Comparison of ENCODE assay signal across 25 mouse cellular contexts in genomic region chr1:94054481-94054880, GRCm38 (mm10). TPM values are rescaled to one million over a fixed set of nuclear protein-coding genes. Genes with fewer than 3 reads are reported as not detected.
A peak's percentile ranks its signal among the peaks of the same experiment; 100 is the strongest.
DNase-seq lines count a peak whose midpoint lies in the region; ATAC-seq and TF ChIP-seq lines count a peak whose summit lies in the region.
"Had no signal": no experiment of that assay in that cellular context is flagged by ENCODE, and none has a peak within 500 bp of the region (broad histone marks: within the 10 kb centered on the region; RNA-seq: fewer than 3 reads in every experiment).

No protein-coding gene starts in this region.

- H3K9me3 ChIP-seq in forebrain, postnatal 0 days (ENCODE audit: low read length), result no peaks in the 10 kb centered on the region
- no peaks in the 10 kb centered on the region for H3K9me3 ChIP-seq in forebrain, embryonic 10.5 days
- H3K9me3 ChIP-seq: embryonic facial prominence, embryonic 13.5 days; forebrain, embryonic 12.5 days had no signal

- WGBS in forebrain, postnatal 0 days, result 44% methylated on average over 1 of the region's 1 CpGs
- WGBS in forebrain, embryonic 10.5 days, result 79% methylated on average over 1 of the region's 1 CpGs

- H3K4me2 ChIP-seq in forebrain, postnatal 0 days (ENCODE audit: low read depth), result no peak overlapping the region
- H3K4me2 ChIP-seq: embryonic facial prominence, embryonic 13.5 days; forebrain, embryonic 12.5 days had no signal

- peak; percentile 33 for DNase-seq in forebrain, postnatal 0 days
- DNase-seq in forebrain, embryonic 10.5 days (ENCODE audit: extremely low spot score, low spot score), result no peak
- DNase-seq in layer of hippocampus, adult 9-11 months, result peak; percentile 52
- no peak for DNase-seq in layer of hippocampus, adult 11-12 months (ENCODE audit: low spot score)
- DNase-seq in left cerebral cortex, adult 2 months (ENCODE audit: extremely low spot score in 1 of 2, low spot score in 2 of 2), result peak in 1 of 2 experiments; percentile 9
- DNase-seq in left cerebral cortex, postnatal 10 days (ENCODE audit: extremely low spot score in 1 of 2, low spot score in 2 of 2), result no peak
- DNase-seq in brain, adult 2 months (ENCODE audit: low read depth, low spot score), result peak; percentile 47
- no peak for DNase-seq in thymus, postnatal 4 days
- DNase-seq: adrenal gland, adult 2 months; adrenal gland, postnatal 10 days; adrenal gland, postnatal 25 days; cerebellum, adult 11-12 months; cerebellum, adult 2 months; cerebellum, adult 9-10 months; cerebellum, postnatal 10 days; cerebellum, postnatal 25 days had no signal

- H3K9ac ChIP-seq in forebrain, postnatal 0 days, result no peak overlapping the region
- H3K9ac ChIP-seq: embryonic facial prominence, embryonic 13.5 days; forebrain, embryonic 12.5 days had no signal

- no peaks in the 10 kb centered on the region for H3K36me3 ChIP-seq in forebrain, postnatal 0 days (ENCODE audit: insufficient read depth)
- H3K36me3 ChIP-seq in forebrain, embryonic 10.5 days (replicated peaks), result no peaks in the 10 kb centered on the region
- H3K36me3 ChIP-seq: embryonic facial prominence, embryonic 13.5 days; forebrain, embryonic 12.5 days had no signal

- H3K27me3 ChIP-seq in forebrain, postnatal 0 days (ENCODE audit: insufficient read depth, low read length), result no peaks in the 10 kb centered on the region
- H3K27me3 ChIP-seq in forebrain, embryonic 10.5 days (ENCODE audit: poor library complexity, severe bottlenecking), result no peaks in the 10 kb centered on the region
- H3K27me3 ChIP-seq: embryonic facial prominence, embryonic 13.5 days; forebrain, embryonic 12.5 days had no signal

- no peaks in the 10 kb centered on the region for H3K4me1 ChIP-seq in forebrain, postnatal 0 days (ENCODE audit: insufficient read depth)
- no peaks in the 10 kb centered on the region for H3K4me1 ChIP-seq in forebrain, embryonic 10.5 days
- H3K4me1 ChIP-seq: forebrain, embryonic 12.5 days had no signal

- no peak overlapping the region for H3K27ac ChIP-seq in forebrain, postnatal 0 days (ENCODE audit: low read depth, low read length)
- no peak overlapping the region for H3K27ac ChIP-seq in forebrain, embryonic 10.5 days
- peak overlapping the region; percentile 78; the same call in 1 of the 2 replicates for H3K27ac ChIP-seq in left cerebral cortex, adult 2 months
- H3K27ac ChIP-seq: embryonic facial prominence, embryonic 13.5 days; forebrain, embryonic 12.5 days had no signal

- ATAC-seq in forebrain, postnatal 0 days, result peak; percentile 50
- ATAC-seq: forebrain, embryonic 14.5 days had no signal

- H3K4me3 ChIP-seq in forebrain, postnatal 0 days (ENCODE audit: low read depth, low read length), result no peak overlapping the region
- no peak overlapping the region for H3K4me3 ChIP-seq in forebrain, embryonic 10.5 days
- H3K4me3 ChIP-seq in left cerebral cortex, adult 2 months, result no peak overlapping the region
- H3K4me3 ChIP-seq: embryonic facial prominence, embryonic 13.5 days; forebrain, embryonic 12.5 days had no signal

- TF ChIP-seq CTCF in forebrain, postnatal 0 days (IDR thresholded peaks at IDR 0.05; ENCODE audit: low read depth), result no peak
- TF ChIP-seq CTCF in left cerebral cortex, adult 2 months (IDR thresholded peaks at IDR 0.05), result no peak

- intact Hi-C loops in left cerebral cortex, adult 2 months (cut with DNase I), result no loop called here
- intact Hi-C loops in left cerebral cortex, postnatal 10 days (cut with DNase I), result no loop called here

RNA-seq across cellular contexts. Expression of gene Pdcd1, which starts 2.1 kb away (rescaled TPM):
- total RNA-seq in forebrain, postnatal 0 days (2014; rRNA removed), result 0.08 TPM in 1 of 2 replicates, not detected in the other
- polyA plus RNA-seq in forebrain, postnatal 0 days (2015; fragmentation: Nextera tagmentation; extraction: Ambion mirVana), result not detected in 2 replicates
- 0.11 TPM in 1 of 2 replicates, not detected in the other for polyA plus RNA-seq in forebrain, embryonic 10.5 days (2016; fragmentation: Nextera tagmentation; extraction: Ambion mirVana)
- total RNA-seq in left cerebral cortex, adult 2 months (2021), result not detected
- under 1 TPM; 0.28 to 0.30 TPM for total RNA-seq in left cerebral cortex, postnatal 10 days (2021)
- total RNA-seq: adrenal gland, postnatal 25 days; adrenal gland, postnatal 4 days; MEL had no signal
- polyA plus RNA-seq: C2C12; embryonic facial prominence, embryonic 11.5 days; embryonic facial prominence, embryonic 13.5 days; forebrain, embryonic 14.5 days; forebrain, embryonic 16.5 days had no signal

RNA-seq across cellular contexts. Expression of gene Neu4, which starts 34.2 kb away (rescaled TPM):
- 0.05 and 0.77 TPM in 2 replicates for total RNA-seq in forebrain, postnatal 0 days (2014; rRNA removed)
- polyA plus RNA-seq in forebrain, postnatal 0 days (2015; fragmentation: Nextera tagmentation; extraction: Ambion mirVana), result 0.10 and 0.27 TPM in 2 replicates
- polyA plus RNA-seq in forebrain, embryonic 10.5 days (2016; fragmentation: Nextera tagmentation; extraction: Ambion mirVana), result not detected in 2 replicates
- 1 to 10 TPM; 7.1 to 7.3 TPM for total RNA-seq in left cerebral cortex, adult 2 months (2021)
- total RNA-seq in left cerebral cortex, postnatal 10 days (2021), result 10 to 100 TPM in 1 of 2 experiments, 1 to 10 TPM in 1; 6.8 to 10.5 TPM
- total RNA-seq: adrenal gland, adult 2 months; adrenal gland, postnatal 10 days; adrenal gland, postnatal 25 days; adrenal gland, postnatal 4 days; ES-E14; MEL had no signal
- polyA plus RNA-seq: adrenal gland, adult 2 months; C2C12; embryonic facial prominence, embryonic 11.5 days; embryonic facial prominence, embryonic 13.5 days; forebrain, embryonic 12.5 days; forebrain, embryonic 14.5 days; forebrain, embryonic 16.5 days had no signal

Comparison
In these comparisons a context has a peak if more than half of its experiments do, and no peak if none do; other contexts are left out.
1. DNase-seq: peak in forebrain, postnatal 0 days (single experiment), layer of hippocampus, adult 9-11 months (single experiment) and brain, adult 2 months (single experiment); none in forebrain, embryonic 10.5 days (single experiment), layer of hippocampus, adult 11-12 months (single experiment), left cerebral cortex, postnatal 10 days (0 of 2) and thymus, postnatal 4 days (single experiment).